Mouse (Mus musculus) urinary bladder, postnatal 0 days (tissue): ENCODE measurements around the gene Gm5129. TPM values are rescaled to one million over a fixed set of nuclear protein-coding genes. Genes with fewer than 3 reads are reported as not detected.

Source experiments
- polyA plus RNA-seq: library from polyadenylated mRNA; unstranded; fragments of >200 nt; fragmentation: Nextera tagmentation; extraction: Ambion mirVana; gene quantifications from 2 replicates; pipeline ENCODE4 v1.2.1, GENCODE M21; 2015

The Gm5129 gene
- polyA plus RNA-seq, result not detected in 2 replicates

GRCm38 (mm10) chr5:29735557-29736061 is at the start of gene Gm5129, which contains the start of gene Dnajb6:
Gene Gm5129 (minus strand): TSS chr5:29735936.
Gene Dnajb6 (plus strand): TSS chr5:29735688.

Other genes starting within 250 kb of the Gm5129 start
- gene Ube3c, start 166.7 kb downstream of the Gm5129 start, polyA plus RNA-seq, result 14.3 and 15.8 TPM in 2 replicates
- 102 and 114 TPM in 2 replicates for gene Dnajb6, start 248 bp downstream of the Gm5129 start, polyA plus RNA-seq